Mouse (Mus musculus) T-helper 17 cell (primary cell): ENCODE measurements around the gene Serpinb9g.
"Not testable (repeated sequence)": the region's sequence is repeated elsewhere in the genome, so short reads cannot be mapped to it uniquely, and the experiment has no call there.

Source experiments
- in situ Hi-C, 2 experiments: fragments of 300-600 bp; cut with MboI, MseI; formaldehyde crosslinking; loops; 1 replicate in 1 of 2; 2 replicates in 1 of 2; pipeline ENCODE4 v1.15.1; 2025; ENCODE audit warnings: high pct_unique_total_duplicates in 2 of 2

Serpinb9g gene

DNA sequence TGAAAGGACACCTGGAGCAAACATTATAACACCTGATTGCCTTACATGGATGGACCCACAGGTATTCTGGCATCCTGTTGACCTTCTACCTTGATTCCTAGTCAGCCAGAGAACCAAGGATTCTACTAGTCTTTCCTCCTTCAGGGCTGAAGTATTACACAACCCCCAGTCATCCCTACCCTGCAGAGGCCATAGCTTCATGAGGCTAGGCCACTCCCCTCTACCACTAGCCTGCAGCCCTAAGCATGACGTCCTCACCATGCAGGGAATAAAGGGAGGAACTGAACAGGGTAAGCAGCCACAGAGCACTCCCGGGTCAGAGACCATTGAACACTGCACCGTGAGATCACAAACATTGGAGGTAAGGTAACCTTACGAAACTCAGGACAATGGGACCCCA lies at the start of gene Serpinb9g:
Gene Serpinb9g, plus strand, starts transcription at position 301 of the 400 bp plus-strand sequence.
- in situ Hi-C loops = not testable (repeated sequence)

DNA sequence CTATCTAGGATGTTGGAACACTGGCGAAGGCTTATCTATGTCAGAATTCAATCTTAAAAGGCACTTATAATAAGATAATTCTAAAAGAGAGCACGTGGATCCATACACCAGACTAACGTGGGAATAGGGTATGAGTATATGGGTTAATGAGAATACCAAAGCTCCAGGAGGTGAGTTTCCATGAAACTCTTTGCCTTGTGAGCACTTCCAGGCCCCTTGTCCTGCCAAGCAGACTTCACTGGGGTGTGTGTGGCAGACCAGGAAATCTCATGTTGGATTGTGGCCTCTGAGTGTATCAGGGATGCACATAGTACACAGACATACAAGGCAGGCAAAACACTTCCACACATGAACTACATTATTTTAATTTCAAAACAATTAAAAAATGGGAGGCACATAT lies 718 bp upstream of the Serpinb9g start:
- in situ Hi-C loops = not testable (repeated sequence)

DNA sequence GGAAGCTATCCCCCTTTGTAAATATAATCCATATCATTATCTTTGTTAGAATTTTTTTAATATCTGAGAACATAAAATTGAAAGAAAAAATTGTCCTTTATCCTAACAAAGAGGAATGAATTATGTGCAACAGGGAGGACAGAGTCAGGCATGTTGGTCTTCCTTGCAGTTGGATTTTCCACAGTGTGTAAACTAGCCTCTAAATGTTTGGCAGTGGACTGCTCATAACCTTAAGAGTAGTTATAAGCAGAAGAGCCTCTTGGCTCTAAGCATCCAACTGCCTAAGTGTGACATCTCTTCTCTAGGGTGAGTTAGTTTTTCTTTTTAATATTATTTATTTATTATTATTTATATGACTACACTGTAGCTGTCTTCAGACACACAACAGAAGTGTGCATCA lies 40.0 kb downstream of the Serpinb9g start:
- in situ Hi-C loops = no loop called here

DNA sequence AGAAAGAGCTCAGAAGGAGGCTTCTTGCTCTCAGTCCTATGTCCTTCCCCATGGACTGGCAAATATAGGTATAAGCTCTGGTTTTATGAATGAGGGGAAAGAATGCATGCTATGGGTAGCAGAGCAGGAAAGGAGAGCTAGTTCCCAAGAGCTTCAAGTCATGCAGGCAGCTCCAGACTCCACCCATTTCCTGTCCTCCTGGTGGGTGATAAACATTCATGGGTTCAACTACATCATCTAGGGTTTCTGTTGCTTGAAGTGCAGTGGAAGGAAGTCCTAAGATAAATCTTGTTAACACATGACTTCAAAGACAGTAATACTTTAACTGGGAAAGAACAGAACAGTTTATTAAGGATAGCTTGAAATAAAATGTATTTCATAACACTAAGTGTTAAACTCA lies 48.2 kb downstream of the Serpinb9g start:
- in situ Hi-C loops = no loop called here
